ENCODE assay signal across 8 mouse cellular contexts in the genomic region with DNA sequence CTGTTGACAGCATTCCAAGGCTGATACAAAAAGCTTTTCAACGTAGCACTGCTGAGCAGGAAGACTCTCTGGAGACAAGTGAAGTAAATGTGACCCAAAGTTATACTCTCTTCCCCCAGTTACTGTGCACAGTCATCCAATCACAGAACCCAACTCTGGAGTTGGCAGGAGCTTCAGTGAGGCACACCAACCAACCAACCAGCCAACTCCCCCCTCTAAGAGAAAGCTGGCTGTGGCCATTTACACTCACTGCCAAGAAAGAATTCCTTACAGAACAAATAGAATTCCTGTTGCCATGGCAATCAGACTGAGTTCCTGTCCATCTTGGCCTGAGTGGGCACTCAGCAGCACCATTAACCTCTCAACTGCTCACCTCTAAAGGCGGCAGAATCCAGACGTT. TPM values are rescaled to one million over a fixed set of nuclear protein-coding genes. Genes with fewer than 3 reads are reported as not detected.
A peak's percentile ranks its signal among the peaks of the same experiment; 100 is the strongest.
DNase-seq lines count a peak whose midpoint lies in the region; ATAC-seq and TF ChIP-seq lines count a peak whose summit lies in the region.

No protein-coding gene starts in this region.

- ATAC-seq in hindbrain, embryonic 11.5 days (ENCODE audit: low FRiP score), result 0 out of 2 replicates have a peak, but pooled peaks have one; percentile 38

- no peak overlapping the region for H3K27ac ChIP-seq in hindbrain, embryonic 11.5 days (ENCODE audit: low read depth, low read length)
- H3K27ac ChIP-seq in hindbrain, embryonic 10.5 days, result no peak overlapping the region

- no peak overlapping the region for H3K9ac ChIP-seq in hindbrain, embryonic 11.5 days (ENCODE audit: low read depth, low read length)

- TF ChIP-seq CTCF in lung, adult 2 months (IDR thresholded peaks at IDR 0.05; ENCODE audit: insufficient read depth, low read length), result no peak

- TF ChIP-seq POLR2A in lung, adult 2 months (IDR thresholded peaks at IDR 0.05; ENCODE audit: borderline replicate concordance, extremely low read depth, low read depth, low read length), result no peak

- WGBS in hindbrain, embryonic 11.5 days, result 73% methylated on average over 3 of the region's 3 CpGs
- 64% methylated on average over 3 of the region's 3 CpGs for WGBS in hindbrain, embryonic 10.5 days
- WGBS in lung, adult 2 months, result 25% methylated on average over 3 of the region's 3 CpGs

- no peaks in the 10 kb centered on the region for H3K9me3 ChIP-seq in hindbrain, embryonic 11.5 days (ENCODE audit: control insufficient read depth, low read length)
- H3K9me3 ChIP-seq in hindbrain, embryonic 10.5 days, result no peaks in the 10 kb centered on the region

- intact Hi-C loops in heart, postnatal 14 days (cut with DNase I), result no loop called here

- no peaks in the 10 kb centered on the region for H3K27me3 ChIP-seq in hindbrain, embryonic 11.5 days (ENCODE audit: control insufficient read depth, insufficient read depth, low read length)
- H3K27me3 ChIP-seq in hindbrain, embryonic 10.5 days (ENCODE audit: insufficient read depth, poor library complexity, severe bottlenecking), result no peaks in the 10 kb centered on the region

- no peak overlapping the region for H3K4me3 ChIP-seq in hindbrain, embryonic 11.5 days (ENCODE audit: low read depth, low read length)
- no peak overlapping the region for H3K4me3 ChIP-seq in hindbrain, embryonic 10.5 days
- H3K4me3 ChIP-seq in lung, adult 2 months (replicated peaks; ENCODE audit: extremely low read depth, low read depth, low read length), result no peak overlapping the region

- DNase-seq in hindbrain, embryonic 11.5 days (ENCODE audit: low spot score), result no peak
- no peak for DNase-seq in hindbrain, embryonic 10.5 days (ENCODE audit: low spot score)
- DNase-seq in ZHBTc4 (ENCODE audit: low read depth, low spot score), result peak; percentile 42
- DNase-seq in cerebellum, postnatal 36 days, result peak; percentile 48 to 60
- peak; percentile 51 to 67 for DNase-seq in heart, postnatal 14 days
- peak; percentile 60 for DNase-seq in lung, adult 2 months
- DNase-seq in c-Kit-positive CD71-positive TER-119-positive erythroid progenitor cells, embryonic 14.5 days (ENCODE audit: low spot score), result no peak
- no peak for DNase-seq in retina, embryonic 14.5 days (ENCODE audit: low spot score)

- no peaks in the 10 kb centered on the region for H3K4me1 ChIP-seq in hindbrain, embryonic 11.5 days (replicated peaks; ENCODE audit: control insufficient read depth, insufficient read depth, low read length)
- peaks cover 5% of the 10 kb centered on the region; the same call in 1 of the 2 replicates for H3K4me1 ChIP-seq in hindbrain, embryonic 10.5 days (replicated peaks)
- peaks cover 58% of the 10 kb centered on the region for H3K4me1 ChIP-seq in lung, adult 2 months (ENCODE audit: control insufficient read depth, insufficient read depth, low read length)

- no peak overlapping the region for H3K4me2 ChIP-seq in hindbrain, embryonic 11.5 days (replicated peaks; ENCODE audit: low read depth, low read length)

- H3K36me3 ChIP-seq in hindbrain, embryonic 11.5 days (ENCODE audit: control insufficient read depth, insufficient read depth, low read length), result no peaks in the 10 kb centered on the region
- no peaks in the 10 kb centered on the region for H3K36me3 ChIP-seq in hindbrain, embryonic 10.5 days

RNA-seq across cellular contexts. Expression of gene Sptbn1, which starts 24.4 kb away (rescaled TPM):
- polyA plus RNA-seq in hindbrain, embryonic 11.5 days (2014; fragmentation: Nextera tagmentation; extraction: Ambion mirVana), result 96.0 and 106 TPM in 2 replicates
- polyA plus RNA-seq in hindbrain, embryonic 10.5 days (2016; fragmentation: Nextera tagmentation; extraction: Ambion mirVana), result 60.1 and 68.8 TPM in 2 replicates
- 100 to 1,000 TPM; 509 to 527 TPM for total RNA-seq in heart, postnatal 14 days (2021)
- polyA plus RNA-seq in lung, adult 2 months (2012; rRNA removed), result 222 and 294 TPM in 2 replicates

Comparison
In these comparisons a context has a peak if more than half of its experiments do, and no peak if none do; other contexts are left out.
1. DNase-seq: peak in ZHBTc4 (single experiment), cerebellum, postnatal 36 days (2 of 2), heart, postnatal 14 days (2 of 2) and lung, adult 2 months (single experiment); none in hindbrain, embryonic 11.5 days (single experiment), hindbrain, embryonic 10.5 days (single experiment), c-Kit-positive CD71-positive TER-119-positive erythroid progenitor cells, embryonic 14.5 days (single experiment) and retina, embryonic 14.5 days (single experiment).